24 mouse cellular contexts compared by ENCODE assay signal in the genomic region with DNA sequence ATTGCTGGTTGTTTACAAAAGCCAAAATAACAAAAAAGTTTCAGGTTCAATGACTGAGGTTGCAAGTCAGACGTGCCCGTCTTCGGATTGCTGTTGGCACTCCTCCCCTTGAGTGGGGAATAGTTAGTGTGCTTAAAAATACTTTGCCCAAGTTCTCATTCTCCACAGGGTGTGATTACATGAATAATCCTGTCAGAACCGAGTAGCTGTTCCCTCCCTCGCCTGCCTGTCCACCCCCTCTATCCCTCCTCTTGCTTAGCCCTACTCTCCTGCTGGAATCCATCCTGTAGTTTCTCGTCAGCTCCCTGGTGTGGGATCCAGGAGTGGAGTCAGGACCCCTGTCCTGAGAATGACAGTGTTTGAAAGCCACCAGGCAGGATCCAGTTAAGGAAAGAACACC.
A peak's percentile ranks its signal among the peaks of the same experiment; 100 is the strongest.
DNase-seq lines count a peak whose midpoint lies in the region.
"Had no signal": no experiment of that assay in that cellular context is flagged by ENCODE, and none has a peak within 500 bp of the region (broad histone marks: within the 10 kb centered on the region; RNA-seq: fewer than 3 reads in every experiment).

No protein-coding gene starts in this region.

- intact Hi-C loops in left cerebral cortex, postnatal 10 days (cut with DNase I), result no loop called here

- DNase-seq in left cerebral cortex, adult 18-20 months (ENCODE audit: low spot score in 2 of 2), result peak; percentile 21 to 39
- DNase-seq in left cerebral cortex, postnatal 10 days (ENCODE audit: extremely low spot score in 1 of 2, low spot score in 2 of 2), result no peak
- DNase-seq in frontal cortex, adult 2 months (ENCODE audit: extremely low spot score in 1 of 2, low spot score in 1 of 2), result peak; percentile 58 to 68
- DNase-seq in left cerebral cortex, adult 9 months (ENCODE audit: low spot score in 2 of 2), result peak; percentile 44 to 73
- DNase-seq in right cerebral cortex, postnatal 25 days, result peak; percentile 35
- DNase-seq in T-cell, adult 2 months (ENCODE audit: low spot score), result no peak
- no peak for DNase-seq in spleen, postnatal 14 days (ENCODE audit: low spot score in 2 of 2)
- no peak for DNase-seq in cerebellum, postnatal 10 days
- DNase-seq: adrenal gland, adult 2 months; adrenal gland, postnatal 36 days; cerebellum, adult 2 months; cerebellum, postnatal 36 days; embryo, embryonic 11 days; gastrocnemius, postnatal 25 days; heart, adult 18-20 months; heart, postnatal 4 days; kidney, adult 11 months; kidney, postnatal 14 days; liver, embryonic 13.5 days; lung, adult 18-20 months; lung, postnatal 10 days; retina, postnatal 1 day; thymus, adult 2 months; thymus, postnatal 36 days had no signal

Comparison
In these comparisons a context has a peak if more than half of its experiments do, and no peak if none do; other contexts are left out.
1. DNase-seq: peak in left cerebral cortex, adult 18-20 months (2 of 2), frontal cortex, adult 2 months (2 of 2), left cerebral cortex, adult 9 months (2 of 2) and right cerebral cortex, postnatal 25 days (single experiment); none in left cerebral cortex, postnatal 10 days (0 of 2), T-cell, adult 2 months (single experiment), spleen, postnatal 14 days (0 of 2) and cerebellum, postnatal 10 days (0 of 2).